Comparison of ENCODE assay signal across 8 mouse cellular contexts in genomic region chr8:84912895-84913501, GRCm38 (mm10). TPM values are rescaled to one million over a fixed set of nuclear protein-coding genes. Genes with fewer than 3 reads are reported as not detected.
DNase-seq lines count a peak whose midpoint lies in the region; ATAC-seq and TF ChIP-seq lines count a peak whose summit lies in the region.

No protein-coding gene starts in this region.

- peaks cover 2 to 35% of the 10 kb centered on the region in 2 experiments; a peak in 3 of 4 replicates for H3K4me1 ChIP-seq in MEL (ENCODE audit: control insufficient read depth in 1 of 2, insufficient read depth in 2 of 2, low read length in 2 of 2)
- H3K4me1 ChIP-seq in hindbrain, embryonic 10.5 days (replicated peaks) = peaks cover 41% of the 10 kb centered on the region

- H3K9me3 ChIP-seq in MEL (replicated peaks; ENCODE audit: insufficient read depth, low read length) = no peaks in the 10 kb centered on the region
- 0 out of 2 replicates have a peak, but pooled peaks cover 5% of the 10 kb centered on the region for H3K9me3 ChIP-seq in hindbrain, embryonic 10.5 days

- peak; percentile 43 to 77 for TF ChIP-seq EP300 in MEL (IDR thresholded peaks at IDR 0.05; ENCODE audit: low read depth in 1 of 2, low read length in 2 of 2)

- peaks cover 0 to 28% of the 10 kb centered on the region in 2 experiments; a peak in 2 of 4 replicates for H3K36me3 ChIP-seq in MEL (ENCODE audit: control insufficient read depth in 1 of 2, insufficient read depth in 2 of 2, low read length in 2 of 2)
- H3K36me3 ChIP-seq in hindbrain, embryonic 10.5 days = peaks cover 37% of the 10 kb centered on the region

- no peak for TF ChIP-seq RAD21 in MEL (IDR thresholded peaks at IDR 0.05; ENCODE audit: low read depth, low read length)

- H3K9ac ChIP-seq in MEL (ENCODE audit: control insufficient read depth, low read depth, low read length, poor library complexity, severe bottlenecking) = peak overlapping the region; percentile 69

- peak; percentile 57 for ATAC-seq in erythroid progenitor cell, adult 5-6 weeks (replicated peaks; ENCODE audit: low FRiP score, poor library complexity, severe bottlenecking)
- ATAC-seq in megakaryocyte, adult 5-6 weeks (ENCODE audit: poor library complexity, severe bottlenecking) = peak; percentile 49

- no peak for TF ChIP-seq CTCF in MEL (IDR thresholded peaks at IDR 0.05 in 2 of 3, conservative IDR thresholded peaks at IDR 0.05 in 1 of 3; ENCODE audit: control insufficient read depth in 1 of 3, insufficient read depth in 1 of 3, low read depth in 2 of 3, low read length in 3 of 3, poor library complexity in 1 of 3, severe bottlenecking in 1 of 3)
- no peak for TF ChIP-seq CTCF in brain, embryonic 14.5 days (IDR thresholded peaks at IDR 0.05; ENCODE audit: borderline replicate concordance, extremely low read depth, insufficient read depth, insufficient read length)

- H3K27ac ChIP-seq in MEL (ENCODE audit: control insufficient read depth, low read depth, low read length) = peak overlapping the region; percentile 96
- H3K27ac ChIP-seq in hindbrain, embryonic 10.5 days = peak overlapping the region; percentile 13

- H3K27me3 ChIP-seq in MEL (ENCODE audit: control insufficient read depth in 1 of 2, insufficient read depth in 2 of 2, low read length in 2 of 2) = no peaks in the 10 kb centered on the region
- H3K27me3 ChIP-seq in hindbrain, embryonic 10.5 days (ENCODE audit: insufficient read depth, poor library complexity, severe bottlenecking) = peaks cover 93% of the 10 kb centered on the region

- intact Hi-C loops in left cerebral cortex, postnatal 14 days (cut with DNase I) = no loop called here

- WGBS in hindbrain, embryonic 10.5 days = 2% methylated on average over 55 of the region's 55 CpGs

- H3K79me2 ChIP-seq in MEL (ENCODE audit: control insufficient read depth, insufficient read depth, low read length, poor library complexity) = peaks cover 35% of the 10 kb centered on the region

- DNase-seq in MEL (ENCODE audit: low read depth, low spot score) = peak; percentile 96
- peak; percentile 65 for DNase-seq in brain, embryonic 14.5 days (ENCODE audit: low read depth)
- DNase-seq in hindbrain, embryonic 10.5 days (ENCODE audit: low spot score) = peak; percentile 64
- DNase-seq in left cerebral cortex, postnatal 14 days (ENCODE audit: low spot score in 2 of 2) = peak; percentile 46 to 70
- DNase-seq in right cerebral cortex, postnatal 36 days (ENCODE audit: low spot score in 2 of 2) = peak; percentile 59 to 69
- peak; percentile 78 for DNase-seq in yolk sac, embryonic 10.5 days (ENCODE audit: low spot score)

- H3K4me3 ChIP-seq in MEL (ENCODE audit: control insufficient read depth in 1 of 2, insufficient read depth in 1 of 2, low read depth in 2 of 2, low read length in 2 of 2) = peak overlapping the region; percentile 38 to 49
- peak overlapping the region; percentile 48 for H3K4me3 ChIP-seq in hindbrain, embryonic 10.5 days

- TF ChIP-seq POLR2A in MEL (IDR thresholded peaks at IDR 0.05; ENCODE audit: control insufficient read depth in 1 of 2, insufficient read depth in 1 of 2, low read depth in 1 of 2, low read length in 2 of 2, poor library complexity in 1 of 2) = peak; percentile 71 to 79
- TF ChIP-seq POLR2A in brain, embryonic 14.5 days (IDR thresholded peaks at IDR 0.05; ENCODE audit: borderline replicate concordance, extremely low read depth, insufficient read depth, insufficient read length, poor library complexity, severe bottlenecking) = no peak

TF ChIP-seq in MEL, 35 proteins besides CTCF, POLR2A, EP300 and RAD21 (continues in another document):
- TF ChIP-seq MAZ (IDR thresholded peaks at IDR 0.05; ENCODE audit: low read depth, low read length) (peak; percentile 63; the same call in 1 of the 2 replicates), TAL1 (IDR thresholded peaks at IDR 0.05; ENCODE audit: low read length) (peak; percentile 49), CHD2 (IDR thresholded peaks at IDR 0.05; ENCODE audit: low read length) (peak; percentile 22; the same call in 1 of the 2 replicates), MEF2A (IDR thresholded peaks at IDR 0.05; ENCODE audit: extremely low read depth, insufficient replicate concordance, low read depth, low read length, poor library complexity, severe bottlenecking) (peak; percentile 46; the same call in 1 of the 2 replicates), HCFC1 (IDR thresholded peaks at IDR 0.05; ENCODE audit: low read depth, low read length) (peak; percentile 55; the same call in 1 of the 2 replicates), ZC3H11A (IDR thresholded peaks at IDR 0.05; ENCODE audit: low read depth, low read length) (no peak), POLR2AphosphoS5 (IDR thresholded peaks at IDR 0.05; ENCODE audit: borderline replicate concordance, low read depth, low read length) (peak; percentile 70; the same call in 1 of the 2 replicates), KAT2A (conservative IDR thresholded peaks at IDR 0.05; ENCODE audit: low read depth, low read length) (no peak), CHD1 (IDR thresholded peaks at IDR 0.05; ENCODE audit: low read depth, low read length) (0 out of 2 replicates have a peak, but pooled peaks have one; percentile 55), JUND (IDR thresholded peaks at IDR 0.05; ENCODE audit: low read depth, low read length) (no peak), ETS1 (IDR thresholded peaks at IDR 0.05; ENCODE audit: low read depth, low read length) (0 out of 2 replicates have a peak, but pooled peaks have one; percentile 25), NRF1 (IDR thresholded peaks at IDR 0.05; ENCODE audit: insufficient read depth, low read depth, low read length, poor library complexity, severe bottlenecking) (peak; percentile 85)

RNA-seq across cellular contexts. Expression of gene Dnase2a, which starts 4.6 kb away (rescaled TPM):
- total RNA-seq in MEL (2012; rRNA removed) = 53.7 and 62.3 TPM in 2 replicates
- 10 to 100 TPM in 1 of 2 experiments, not detected in 1; 83.4 TPM for polyA plus RNA-seq in MEL (2012; ENCODE audit: insufficient read depth in 1 of 2, insufficient read length in 2 of 2, low read depth in 1 of 2, low replicate concordance in 2 of 2, missing spikeins in 1 of 2)
- 5.1 and 6.8 TPM in 2 replicates for polyA plus RNA-seq in brain, embryonic 14.5 days (2012; rRNA removed)
- 32.7 and 33.2 TPM in 2 replicates for total RNA-seq in erythroid progenitor cell, adult 5-6 weeks (2015; ENCODE audit: low replicate concordance)
- total RNA-seq in erythroid progenitor cell, adult 5-6 weeks (2017; ENCODE audit: low replicate concordance) = 74.6 and 78.4 TPM in 2 replicates
- 5.8 and 6.6 TPM in 2 replicates for polyA plus RNA-seq in hindbrain, embryonic 10.5 days (2016; fragmentation: Nextera tagmentation; extraction: Ambion mirVana)
- total RNA-seq in left cerebral cortex, postnatal 14 days (2021) = 1 to 10 TPM; 2.9 TPM
- 15.2 and 30.1 TPM in 2 replicates for total RNA-seq in megakaryocyte, adult 5-6 weeks (2015)
- total RNA-seq in megakaryocyte, adult 5-6 weeks (2017) = 27.4 and 39.0 TPM in 2 replicates

RNA-seq across cellular contexts. Expression of gene Klf1, which starts 11.3 kb away (rescaled TPM):
- total RNA-seq in MEL (2012; rRNA removed) = 178 and 234 TPM in 2 replicates
- polyA plus RNA-seq in MEL (2012; ENCODE audit: insufficient read depth in 1 of 2, insufficient read length in 2 of 2, low read depth in 1 of 2, low replicate concordance in 2 of 2, missing spikeins in 1 of 2) = 100 to 1,000 TPM in 1 of 2 experiments, not detected in 1; 262 TPM
- polyA plus RNA-seq in brain, embryonic 14.5 days (2012; rRNA removed) = 0.66 and 0.77 TPM in 2 replicates
- 262 and 325 TPM in 2 replicates for total RNA-seq in erythroid progenitor cell, adult 5-6 weeks (2015; ENCODE audit: low replicate concordance)
- 240 and 399 TPM in 2 replicates for total RNA-seq in erythroid progenitor cell, adult 5-6 weeks (2017; ENCODE audit: low replicate concordance)
- 18.2 and 21.5 TPM in 2 replicates for polyA plus RNA-seq in hindbrain, embryonic 10.5 days (2016; fragmentation: Nextera tagmentation; extraction: Ambion mirVana)
- total RNA-seq in left cerebral cortex, postnatal 14 days (2021) = not detected
- total RNA-seq in megakaryocyte, adult 5-6 weeks (2015) = 2.0 and 5.2 TPM in 2 replicates
- 1.8 and 8.7 TPM in 2 replicates for total RNA-seq in megakaryocyte, adult 5-6 weeks (2017)

RNA-seq across cellular contexts. Expression of gene Gcdh, which starts 19.3 kb away (rescaled TPM):
- 9.7 and 10.7 TPM in 2 replicates for total RNA-seq in MEL (2012; rRNA removed)
- polyA plus RNA-seq in MEL (2012; ENCODE audit: insufficient read depth in 1 of 2, insufficient read length in 2 of 2, low read depth in 1 of 2, low replicate concordance in 2 of 2, missing spikeins in 1 of 2) = 10 to 100 TPM in 1 of 2 experiments, not detected in 1; 17.3 TPM
- polyA plus RNA-seq in brain, embryonic 14.5 days (2012; rRNA removed) = 41.9 and 55.4 TPM in 2 replicates
- 16.9 and 36.9 TPM in 2 replicates for total RNA-seq in erythroid progenitor cell, adult 5-6 weeks (2015; ENCODE audit: low replicate concordance)
- total RNA-seq in erythroid progenitor cell, adult 5-6 weeks (2017; ENCODE audit: low replicate concordance) = 22.8 and 26.2 TPM in 2 replicates
- polyA plus RNA-seq in hindbrain, embryonic 10.5 days (2016; fragmentation: Nextera tagmentation; extraction: Ambion mirVana) = 35.5 and 43.4 TPM in 2 replicates
- 10 to 100 TPM; 36.5 to 38.9 TPM for total RNA-seq in left cerebral cortex, postnatal 14 days (2021)
- total RNA-seq in megakaryocyte, adult 5-6 weeks (2015) = 7.4 and 8.8 TPM in 2 replicates
- 9.7 and 11.9 TPM in 2 replicates for total RNA-seq in megakaryocyte, adult 5-6 weeks (2017)

RNA-seq across cellular contexts. Expression of gene Mast1, which starts 24.2 kb away (rescaled TPM):
- 0.49 and 0.77 TPM in 2 replicates for total RNA-seq in MEL (2012; rRNA removed)
- polyA plus RNA-seq in MEL (2012; ENCODE audit: insufficient read depth in 1 of 2, insufficient read length in 2 of 2, low read depth in 1 of 2, low replicate concordance in 2 of 2, missing spikeins in 1 of 2) = 1 to 10 TPM in 1 of 2 experiments, not detected in 1; 4.5 TPM
- 133 and 166 TPM in 2 replicates for polyA plus RNA-seq in brain, embryonic 14.5 days (2012; rRNA removed)
- total RNA-seq in erythroid progenitor cell, adult 5-6 weeks (2015; ENCODE audit: low replicate concordance) = not detected in 2 replicates
- total RNA-seq in erythroid progenitor cell, adult 5-6 weeks (2017; ENCODE audit: low replicate concordance) = not detected in 2 replicates
- 5.0 and 12.7 TPM in 2 replicates for polyA plus RNA-seq in hindbrain, embryonic 10.5 days (2016; fragmentation: Nextera tagmentation; extraction: Ambion mirVana)
- 100 to 1,000 TPM; 139 to 146 TPM for total RNA-seq in left cerebral cortex, postnatal 14 days (2021)
- total RNA-seq in megakaryocyte, adult 5-6 weeks (2015) = 0.02 TPM in 1 of 2 replicates, not detected in the other
- total RNA-seq in megakaryocyte, adult 5-6 weeks (2017) = 0.07 and 0.08 TPM in 2 replicates

RNA-seq across cellular contexts. Expression of gene Rtbdn, which starts 33.8 kb away (rescaled TPM):
- 0.08 TPM in 1 of 2 replicates, not detected in the other for total RNA-seq in MEL (2012; rRNA removed)
- polyA plus RNA-seq in MEL (2012; ENCODE audit: insufficient read depth in 1 of 2, insufficient read length in 2 of 2, low read depth in 1 of 2, low replicate concordance in 2 of 2, missing spikeins in 1 of 2) = under 1 TPM in 1 of 2 experiments, not detected in 1; 0.11 TPM
- 7.2 and 7.6 TPM in 2 replicates for polyA plus RNA-seq in brain, embryonic 14.5 days (2012; rRNA removed)
- total RNA-seq in erythroid progenitor cell, adult 5-6 weeks (2015; ENCODE audit: low replicate concordance) = not detected in 2 replicates
- not detected in 2 replicates for total RNA-seq in erythroid progenitor cell, adult 5-6 weeks (2017; ENCODE audit: low replicate concordance)
- polyA plus RNA-seq in hindbrain, embryonic 10.5 days (2016; fragmentation: Nextera tagmentation; extraction: Ambion mirVana) = 0.55 and 0.88 TPM in 2 replicates
- 1 to 10 TPM; 1.6 to 2.1 TPM for total RNA-seq in left cerebral cortex, postnatal 14 days (2021)
- not detected in 2 replicates for total RNA-seq in megakaryocyte, adult 5-6 weeks (2015)
- not detected in 2 replicates for total RNA-seq in megakaryocyte, adult 5-6 weeks (2017)

Comparison
In these comparisons a context has a peak if more than half of its experiments do, and no peak if none do; other contexts are left out.
1. Peak in every context shown above with its lines: DNase-seq, ATAC-seq, H3K4me3 ChIP-seq and H3K27ac ChIP-seq.
2. RNA of gene Dnase2a, which starts 4.6 kb away (total RNA-seq): 32.7 to 78.4 TPM in erythroid progenitor cell, adult 5-6 weeks, 53.7 to 62.3 TPM in MEL and 15.2 to 39.0 TPM in megakaryocyte, adult 5-6 weeks; 2.9 TPM in left cerebral cortex, postnatal 14 days; every median in the first group is over 4 times any median in the second.
3. RNA of gene Klf1, which starts 11.3 kb away (total RNA-seq): 240 to 399 TPM in erythroid progenitor cell, adult 5-6 weeks and 178 to 234 TPM in MEL; 1.8 to 8.7 TPM in megakaryocyte, adult 5-6 weeks and not detected in left cerebral cortex, postnatal 14 days; every median in the first group is over 10 times any median in the second.